Mouse (Mus musculus) liver, adult 2 months (tissue): ENCODE results near the gene Grtp1.

Source experiments
- CTCF ChIP-seq: fragments of 200-500 bp; IDR thresholded peaks from 2 replicates; pipeline ENCODE4 v1.5.1; 2011; ENCODE audit warnings: low read depth, low read length, control low read depth
- POLR2A ChIP-seq: fragments of 200-500 bp; IDR thresholded peaks from 2 replicates; pipeline ENCODE4 v1.6.1; 2011; ENCODE audit warnings: low read length, control low read depth; ENCODE audit not compliant: insufficient read depth; ENCODE audit errors: extremely low read depth

GRCm38 (mm10) chr8:13179948-13180347 is 20.5 kb downstream of the Grtp1 start:
- TF ChIP-seq CTCF (no peak), POLR2A (no peak)
